Mouse (Mus musculus) yolk sac, embryonic 10.5 days (tissue): ENCODE data around the gene Myt1l.
A peak's percentile ranks its signal among the peaks of the same experiment; 100 is the strongest.

Source experiments
- DNase-seq: peaks from one replicate; pipeline ENCODE4 v3.0.0-alpha.2; 2017; ENCODE audit warnings: low spot score

Myt1l gene

DNA sequence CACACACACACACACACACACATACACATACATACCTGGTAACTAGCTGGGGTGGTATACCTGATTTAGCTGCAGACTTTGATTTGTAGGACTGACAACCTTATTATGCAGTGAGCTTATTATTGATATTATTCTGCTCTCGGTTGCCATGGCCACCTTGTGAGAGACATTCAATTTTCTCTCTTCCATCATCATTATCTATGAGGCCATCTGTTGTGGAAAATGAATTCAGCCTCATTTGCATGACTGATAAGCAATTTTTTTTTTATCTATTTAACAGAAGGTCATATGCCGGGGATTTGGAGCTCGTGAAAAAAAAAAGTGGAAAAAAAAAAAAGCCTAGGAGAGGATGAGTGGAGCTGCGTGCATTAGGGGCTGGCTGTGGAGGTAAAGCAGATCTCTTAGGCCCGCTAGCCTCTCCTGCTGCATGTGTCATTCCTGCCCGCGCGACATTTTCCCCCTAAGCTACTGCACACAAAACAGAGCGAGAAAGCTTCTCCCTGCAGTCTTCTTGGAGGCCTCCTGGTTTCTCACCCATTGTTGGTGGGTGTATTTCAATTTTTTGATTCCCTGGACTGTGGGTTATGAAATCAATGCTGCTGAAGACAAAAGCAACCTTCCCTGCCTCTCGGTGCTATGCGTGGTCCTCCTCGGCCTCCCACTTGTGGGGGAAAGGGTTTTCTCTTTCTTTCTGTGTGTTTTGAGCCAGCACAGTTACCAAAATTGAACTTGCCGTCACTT, at the start of gene Myt1l:
TSS of gene Myt1l (plus strand) at position 354 of the 741 bp plus-strand sequence.
- DNase-seq, result no peak

DNA sequence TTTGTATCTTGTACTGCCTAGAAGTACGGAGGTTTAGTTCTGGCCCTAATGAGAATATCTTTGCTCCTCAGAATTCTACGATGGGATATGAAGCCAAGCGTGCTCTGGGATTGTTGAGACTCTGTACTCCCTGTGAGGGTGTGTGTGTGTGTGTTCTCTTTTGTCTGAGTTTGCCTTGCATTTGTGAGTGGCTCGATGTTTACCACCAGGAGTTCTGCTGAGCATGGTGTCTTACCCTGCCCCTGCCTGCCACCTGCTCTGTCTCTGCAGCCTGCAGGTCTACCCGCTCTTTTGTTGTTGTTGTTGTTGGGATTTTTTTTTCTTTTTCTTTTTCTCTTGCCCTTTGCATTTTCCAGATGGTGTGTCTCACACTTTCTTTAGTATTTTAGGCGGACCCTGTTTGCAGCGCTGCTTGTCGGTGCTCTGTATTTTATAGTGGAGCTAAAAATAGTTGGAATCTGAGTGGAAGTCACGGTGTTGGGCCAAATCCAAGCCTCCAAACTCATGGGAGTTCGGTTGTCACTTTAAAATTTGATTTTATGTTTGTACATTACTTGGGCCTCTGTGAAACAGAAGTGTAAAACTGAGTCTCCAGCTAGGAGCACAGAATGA, 41.7 kb upstream of the Myt1l start:
- DNase-seq, result no peak

DNA sequence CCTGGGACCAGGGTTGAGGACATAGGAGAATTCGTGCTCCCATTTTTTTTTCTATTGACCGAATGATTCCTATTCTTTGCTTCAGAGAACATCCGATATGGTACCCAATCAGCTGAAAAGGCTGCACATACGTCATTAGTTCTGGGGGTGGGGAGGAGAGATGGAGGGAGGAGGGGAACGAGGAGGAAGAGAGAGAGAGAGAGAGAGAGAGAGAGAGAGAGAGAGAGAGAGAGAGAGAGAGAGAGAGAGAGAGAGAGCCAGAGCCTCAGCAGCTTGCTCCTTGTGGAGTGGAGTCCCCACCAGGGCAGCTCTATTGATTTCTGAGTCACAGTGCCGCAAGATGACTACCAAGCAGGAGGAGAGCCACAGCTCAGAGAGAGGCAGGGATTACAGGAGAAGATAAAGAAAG, 1.9 kb upstream of the Myt1l start:
- DNase-seq, result no peak

DNA sequence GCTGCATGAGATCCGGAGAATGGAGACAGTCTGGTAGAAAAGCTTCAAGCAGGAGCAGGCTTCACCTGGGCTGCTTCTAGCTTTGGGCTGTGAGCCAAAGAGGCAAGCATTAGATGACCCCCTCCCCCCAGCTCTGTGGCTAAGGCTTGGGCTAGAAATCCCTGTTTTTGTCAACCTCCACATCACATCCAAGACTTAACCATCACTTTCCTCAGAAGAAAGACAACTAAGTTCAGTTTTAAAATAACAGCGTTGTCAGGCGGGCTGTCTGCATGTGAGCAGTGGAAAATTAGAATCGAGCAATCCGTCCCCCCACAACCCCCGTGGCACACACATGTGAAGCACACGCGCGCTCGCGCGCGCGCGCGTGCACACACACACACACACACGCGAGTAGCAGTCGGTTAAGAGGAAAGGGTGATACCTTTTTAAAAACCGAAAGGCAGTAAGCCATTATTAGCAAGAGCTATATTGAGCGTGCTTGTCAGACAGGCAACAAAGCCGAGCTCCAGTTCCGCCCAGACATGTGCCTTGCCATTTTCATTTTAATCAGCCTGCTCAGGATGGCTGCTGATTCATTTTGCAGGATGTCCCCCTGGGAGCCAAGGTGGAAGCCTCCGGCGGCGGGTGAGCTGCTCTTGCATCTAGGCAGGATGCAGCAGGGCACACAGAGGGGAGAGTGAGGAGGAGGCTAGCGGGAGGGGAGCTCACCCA, 979 bp upstream of the Myt1l start:
- DNase-seq, result no peak

DNA sequence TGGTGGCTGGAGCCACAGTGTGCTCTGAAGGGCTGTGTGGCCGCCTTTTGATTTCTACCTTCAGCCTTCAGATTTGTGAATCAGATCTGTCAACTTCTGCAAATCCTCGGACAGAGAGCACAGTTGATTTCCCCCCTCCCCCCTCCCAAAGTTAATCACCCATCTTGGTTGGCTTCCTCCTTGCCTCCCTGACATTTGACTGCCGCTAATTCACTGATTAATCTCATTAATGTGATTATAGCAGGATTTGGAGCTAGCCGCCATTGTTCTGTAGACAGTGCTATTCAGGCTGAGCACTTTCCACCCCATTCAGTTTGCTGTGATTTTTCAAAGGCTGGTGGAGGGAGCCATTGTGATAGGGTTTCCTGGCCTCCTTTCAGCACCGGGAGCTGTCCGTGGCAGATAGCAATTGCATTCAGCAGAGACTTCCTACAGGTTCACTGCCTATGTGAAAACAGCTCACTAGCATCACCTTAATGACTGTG, 2.1 kb downstream of the Myt1l start:
- DNase-seq, result peak; percentile 23

DNA sequence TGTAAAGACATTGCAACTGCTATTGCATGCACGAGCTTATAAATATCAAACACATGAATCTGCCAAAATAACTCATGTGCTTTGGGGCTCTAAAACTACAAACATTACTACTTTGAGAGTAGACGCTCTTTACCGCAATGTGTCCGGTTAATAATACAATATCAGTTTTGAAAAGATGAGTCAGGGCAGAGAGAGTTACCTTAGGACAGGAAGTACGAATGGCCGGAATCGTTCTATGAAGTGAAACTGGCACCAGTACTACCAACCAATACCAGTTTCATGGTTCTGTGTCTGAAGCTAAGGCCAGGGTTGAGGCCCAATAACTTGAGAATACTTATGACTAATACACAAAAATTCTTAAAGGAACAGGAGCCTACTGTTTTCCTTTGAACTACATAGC, 2.6 kb downstream of the Myt1l start:
- DNase-seq, result no peak

DNA sequence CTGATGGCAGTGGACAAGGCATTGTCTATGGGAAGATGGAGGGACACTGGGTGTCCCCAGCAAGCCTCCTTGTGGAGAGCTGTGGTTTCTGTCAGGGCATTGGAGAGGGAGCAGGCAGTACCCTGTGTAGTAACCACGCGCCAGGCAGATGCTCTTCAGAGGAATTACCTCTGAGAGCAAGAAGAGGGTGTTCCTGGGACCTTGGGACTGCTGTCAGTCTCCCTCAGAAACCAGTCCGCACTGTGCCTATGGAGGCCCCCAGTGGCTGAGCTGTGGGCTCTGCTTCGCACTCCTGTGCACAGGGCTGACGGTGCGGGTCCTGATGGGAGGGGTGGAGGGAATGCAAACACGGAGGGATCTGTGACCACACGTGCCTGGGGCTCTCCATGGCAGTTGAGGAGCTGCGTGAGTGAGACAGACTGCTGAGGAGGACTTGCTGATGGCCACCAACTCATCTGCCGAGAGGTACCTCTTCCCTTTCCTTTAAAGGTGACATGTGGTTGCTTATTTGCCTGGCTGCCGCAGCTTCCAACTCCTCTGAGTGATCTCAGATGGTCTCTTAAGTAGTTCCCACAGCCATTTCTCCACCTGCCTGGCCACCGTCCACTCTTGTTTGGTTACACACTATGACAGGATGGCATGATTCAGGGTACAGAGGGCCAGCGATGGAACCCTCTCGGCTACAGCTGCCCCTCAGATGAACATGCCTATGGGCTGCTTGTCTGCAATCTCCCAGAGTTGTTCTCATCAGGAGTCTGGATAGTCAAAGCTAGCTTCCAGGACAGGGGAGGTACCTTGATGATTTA, 5.1 kb downstream of the Myt1l start:
- no peak for DNase-seq

DNA sequence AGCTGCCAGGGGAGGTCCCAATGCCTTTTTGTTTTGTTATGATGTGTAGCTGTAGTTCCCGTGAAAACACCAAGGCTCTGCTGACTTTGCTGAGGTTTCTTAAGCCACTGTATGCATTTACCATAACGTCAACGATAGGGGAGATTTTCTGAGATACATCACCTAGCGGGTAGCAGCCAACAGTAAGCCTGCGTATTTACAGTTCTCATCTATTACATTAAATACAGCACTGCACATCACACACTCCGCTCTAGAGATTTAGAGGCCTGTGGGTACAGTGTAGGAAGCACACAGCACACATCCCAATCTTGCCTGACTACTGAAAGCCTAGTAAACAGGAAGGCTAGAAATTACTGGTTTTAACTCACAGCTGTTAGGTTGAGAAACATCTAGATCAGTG, 6.1 kb downstream of the Myt1l start:
- no peak for DNase-seq

DNA sequence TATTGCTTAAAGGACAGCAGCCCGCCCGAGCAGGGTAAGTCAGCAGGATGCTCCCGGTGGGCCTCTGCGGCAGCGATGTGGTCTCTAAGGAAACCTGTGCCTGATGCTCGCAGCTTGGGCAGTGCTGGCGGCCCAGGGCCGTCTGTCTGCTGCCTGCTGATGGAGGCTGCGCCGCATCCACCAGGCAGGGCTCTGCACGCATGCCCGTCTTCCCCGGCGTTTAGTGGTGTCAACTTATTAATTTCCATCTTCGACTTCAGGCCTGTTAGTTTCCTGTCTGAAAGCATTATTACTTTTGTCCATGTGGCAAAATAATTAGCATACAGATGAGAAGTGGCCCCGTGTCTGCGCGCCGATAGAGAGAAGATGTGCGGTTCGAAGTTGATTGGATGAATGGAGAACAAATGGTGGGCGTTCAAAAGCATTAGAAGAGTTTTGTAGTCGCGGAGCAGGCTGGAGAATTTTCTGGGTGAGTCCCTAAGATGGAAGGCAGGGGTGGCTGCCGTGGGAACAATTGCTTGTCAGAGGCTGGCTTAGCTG, 6.6 kb downstream of the Myt1l start:
- DNase-seq, result no peak

DNA sequence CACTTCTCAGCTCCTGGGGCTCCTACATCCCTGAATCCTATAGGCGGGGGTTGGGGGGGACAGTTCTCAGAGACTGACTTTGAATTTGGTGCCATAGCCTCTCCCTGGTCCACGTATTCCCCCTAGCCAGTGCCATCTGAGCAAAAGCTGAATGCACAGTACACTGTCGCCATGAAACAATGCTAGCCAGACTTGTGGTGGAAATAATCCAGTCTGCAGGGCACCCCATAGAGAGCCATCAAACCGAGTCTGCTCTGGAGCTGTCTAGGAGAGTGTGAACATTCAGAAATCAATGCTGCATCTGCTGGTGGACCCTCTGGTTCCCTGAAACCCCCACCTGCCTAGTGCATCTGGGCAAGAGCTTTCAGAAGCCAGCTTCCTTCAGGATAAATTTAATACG, 9.7 kb downstream of the Myt1l start:
- no peak for DNase-seq

DNA sequence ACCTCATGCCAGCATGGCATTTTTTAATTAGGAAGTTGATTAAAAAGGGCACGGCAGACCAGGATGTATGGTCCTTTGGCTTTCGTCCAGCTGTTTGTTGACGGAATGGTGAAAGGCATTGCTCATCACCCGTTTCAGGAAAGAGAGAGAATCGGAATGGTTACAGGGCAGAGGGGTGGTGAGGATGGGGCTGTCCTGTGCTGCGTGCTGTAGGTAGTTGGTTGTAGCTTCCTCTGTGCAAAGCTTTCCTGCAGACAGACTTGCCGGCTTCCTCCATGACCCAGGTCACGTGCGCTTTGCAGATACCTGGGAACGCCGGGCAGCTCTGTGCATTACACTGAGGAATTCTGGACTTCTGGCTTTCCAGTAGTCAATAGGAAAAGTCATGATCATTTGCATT, 10.3 kb downstream of the Myt1l start:
- no peak for DNase-seq

DNA sequence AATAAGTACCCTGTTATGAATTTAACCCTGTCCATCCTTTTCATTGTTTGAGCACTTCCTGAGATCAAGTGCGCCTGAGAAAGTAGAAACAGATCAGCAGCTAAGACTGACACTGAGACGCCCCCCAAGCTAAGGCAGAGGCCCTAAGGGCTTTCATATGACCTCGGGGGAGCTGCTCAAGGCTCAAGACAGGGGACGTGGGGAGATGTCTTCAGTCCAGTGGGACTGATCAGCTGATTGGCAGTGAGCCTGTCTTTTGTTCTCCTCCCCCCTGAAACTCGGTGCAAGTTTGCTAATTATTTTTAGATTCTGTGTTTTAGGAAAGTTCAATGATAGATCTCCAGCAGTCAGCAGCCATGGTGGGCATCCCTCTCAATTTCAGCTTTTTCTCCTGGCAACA, 10.9 kb downstream of the Myt1l start:
- no peak for DNase-seq

DNA sequence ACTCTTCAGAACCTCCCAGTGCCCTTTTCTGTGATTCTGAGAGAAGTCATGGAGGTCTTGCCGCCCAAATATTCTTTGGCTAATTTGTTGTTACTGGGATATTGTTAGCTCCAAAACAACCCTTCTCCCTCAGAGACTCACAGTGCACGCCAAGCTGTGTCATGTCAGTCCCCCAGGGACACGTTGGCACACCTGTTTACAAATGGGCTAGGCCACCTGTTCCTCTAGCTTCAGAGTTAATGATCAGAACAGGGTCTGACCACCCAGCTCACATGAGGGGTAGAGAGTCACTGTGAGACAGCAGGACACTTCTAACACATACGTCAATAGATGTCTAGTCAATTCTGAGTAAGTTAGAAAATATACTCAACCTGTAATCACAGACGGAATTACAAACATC, 12.6 kb downstream of the Myt1l start:
- no peak for DNase-seq

DNA sequence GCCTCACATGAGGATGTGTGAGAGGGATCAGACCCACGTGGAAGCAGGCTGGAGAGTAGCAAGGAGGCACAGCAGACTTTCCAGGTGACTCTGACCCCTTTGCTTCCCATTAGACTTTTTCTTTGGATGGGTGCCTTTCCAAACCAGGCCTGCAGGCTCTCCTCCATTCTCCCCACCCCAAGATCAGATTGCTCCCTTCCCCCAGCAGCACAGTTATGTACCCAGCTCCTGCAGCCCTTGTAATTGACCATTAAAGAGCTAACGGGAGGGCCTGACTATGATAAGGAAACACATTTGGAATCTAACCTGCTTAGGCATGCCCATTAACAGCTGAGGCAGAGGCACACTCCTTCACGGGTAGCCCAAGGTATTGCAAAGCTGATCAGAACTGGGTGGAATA, 17.9 kb downstream of the Myt1l start:
- no peak for DNase-seq

DNA sequence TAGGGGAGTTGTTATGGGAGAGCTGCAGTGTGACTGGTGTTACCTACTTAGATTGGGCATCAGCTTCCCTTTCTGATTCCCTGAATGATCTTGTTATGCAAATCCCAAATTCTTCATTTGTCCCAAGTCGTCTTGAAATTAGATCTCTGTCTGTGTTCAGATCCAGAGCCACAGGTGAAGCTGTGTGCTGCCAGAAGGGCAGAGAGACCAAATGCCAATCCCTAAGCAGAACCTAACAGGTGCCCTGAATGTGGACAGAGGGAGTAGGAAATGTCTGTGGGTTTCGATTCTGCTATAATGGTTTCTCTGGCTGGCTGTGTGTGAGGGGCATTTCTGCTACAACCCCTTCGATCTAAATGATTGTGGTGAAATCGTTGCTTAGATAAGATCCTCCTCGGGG, 18.9 kb downstream of the Myt1l start:
- DNase-seq, result no peak

DNA sequence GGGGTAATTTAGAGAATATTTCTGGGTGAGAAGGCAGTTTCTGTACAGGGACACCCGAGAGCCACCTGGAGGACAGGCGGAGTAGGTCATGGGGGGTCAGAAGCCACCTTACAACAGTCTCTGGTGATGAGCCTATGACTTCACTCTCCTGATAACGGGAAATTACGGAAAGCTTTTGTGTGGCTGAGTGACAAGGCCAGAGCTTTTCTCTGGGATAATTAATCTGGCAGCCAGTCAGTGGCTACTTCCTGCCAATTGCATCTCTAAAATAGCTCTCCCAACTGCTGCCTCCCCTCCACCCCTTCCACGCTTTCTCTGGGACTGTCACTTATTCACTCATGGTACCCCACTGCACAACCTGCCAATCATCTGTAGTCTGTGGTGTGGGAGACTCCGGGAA, 19.6 kb downstream of the Myt1l start:
- DNase-seq, result no peak

DNA sequence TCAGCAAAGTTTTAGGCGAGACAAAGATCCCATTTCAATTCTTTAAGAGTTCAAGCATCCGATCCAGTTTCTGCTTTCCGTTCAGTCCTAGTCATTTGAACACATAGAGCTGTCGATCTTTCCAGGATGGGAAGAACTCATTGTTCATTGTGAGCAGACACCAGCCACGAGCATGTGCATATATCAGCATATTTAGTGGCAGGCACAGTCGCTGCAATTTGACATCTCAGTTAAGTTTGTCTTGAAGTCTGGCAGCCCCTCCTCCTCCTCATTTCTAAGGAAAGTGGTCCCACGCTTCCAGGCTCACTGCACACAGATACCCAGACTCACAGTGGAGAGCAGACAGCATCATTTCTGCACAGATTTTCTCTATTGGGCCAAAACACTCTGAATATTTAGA, 25.0 kb downstream of the Myt1l start:
- no peak for DNase-seq

DNA sequence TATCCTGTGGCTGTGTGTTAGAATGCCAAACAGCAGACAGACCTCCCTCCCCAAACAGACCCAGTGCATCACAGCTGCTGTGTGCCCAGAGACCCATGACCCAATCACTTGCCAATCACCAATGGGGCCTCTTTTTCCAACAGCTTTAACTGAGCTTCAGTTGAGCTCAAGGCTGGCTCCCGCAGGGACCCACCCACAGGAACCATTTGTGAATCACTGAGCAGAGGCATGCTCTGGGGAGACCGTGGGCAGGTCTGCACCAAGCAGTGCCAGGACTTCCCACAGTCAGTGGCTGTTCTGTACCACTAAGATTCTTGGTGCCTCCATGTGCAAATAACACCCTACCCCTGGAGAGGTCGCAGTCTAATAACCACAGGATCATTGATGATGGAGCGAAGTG, 27.5 kb downstream of the Myt1l start:
- no peak for DNase-seq

DNA sequence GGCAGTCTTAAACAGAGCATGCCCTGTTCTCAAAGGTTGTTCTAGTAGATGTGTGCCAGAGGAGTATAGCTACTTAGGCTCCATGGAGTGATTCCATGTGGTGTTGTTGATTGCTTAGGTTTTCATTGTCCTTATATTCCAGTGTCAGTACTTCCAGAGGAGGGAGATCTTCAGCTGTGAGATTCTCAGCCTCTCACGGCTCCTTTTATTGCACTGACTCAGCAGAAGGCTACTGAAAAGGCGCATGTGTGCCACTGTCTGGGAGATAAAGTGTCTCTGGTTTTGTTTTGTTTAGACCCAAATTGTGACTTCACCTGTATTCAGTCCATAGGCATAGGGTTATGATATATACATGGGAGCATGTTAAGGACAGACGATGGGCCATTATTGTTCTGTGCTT, 28.2 kb downstream of the Myt1l start:
- DNase-seq, result no peak

DNA sequence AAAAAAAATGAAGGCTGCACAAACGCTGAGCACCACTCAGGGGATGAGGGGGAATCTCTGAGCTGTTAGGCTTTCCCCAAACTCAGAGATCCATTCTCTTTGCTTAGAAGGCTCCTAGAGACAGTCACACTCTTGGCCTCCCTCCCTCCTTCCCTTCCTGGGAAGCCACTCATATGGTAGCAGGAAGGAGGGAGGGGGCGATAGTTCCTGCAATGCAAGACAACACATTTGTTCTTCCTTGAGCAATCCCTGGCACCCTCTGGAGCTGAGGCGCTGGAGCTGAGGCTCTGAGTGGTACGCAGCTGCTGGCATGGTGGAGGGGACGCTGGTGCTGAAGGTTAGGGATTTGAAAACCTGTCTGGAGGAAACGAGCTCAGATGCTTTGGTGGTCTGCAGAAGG, 28.7 kb downstream of the Myt1l start:
- DNase-seq, result no peak

DNA sequence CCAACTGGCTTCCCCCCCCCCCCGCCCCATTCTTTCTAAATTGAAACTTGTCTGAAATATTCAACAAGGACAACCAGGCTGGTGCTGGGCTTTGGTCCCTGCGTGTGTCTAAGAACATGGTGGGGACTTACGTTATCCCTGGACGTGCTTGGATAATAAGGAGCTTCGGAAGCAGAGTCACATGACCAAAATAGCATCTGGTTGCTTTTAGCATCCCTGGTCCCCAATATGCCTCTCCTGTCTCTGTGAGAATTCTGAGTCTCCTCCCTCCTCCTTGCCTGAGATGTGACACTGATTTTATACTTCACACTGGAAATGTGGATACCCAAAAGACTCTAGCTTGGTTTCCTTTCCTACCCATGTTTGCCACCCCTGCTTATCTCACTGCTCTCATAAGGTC, 31.6 kb downstream of the Myt1l start:
- DNase-seq, result no peak

DNA sequence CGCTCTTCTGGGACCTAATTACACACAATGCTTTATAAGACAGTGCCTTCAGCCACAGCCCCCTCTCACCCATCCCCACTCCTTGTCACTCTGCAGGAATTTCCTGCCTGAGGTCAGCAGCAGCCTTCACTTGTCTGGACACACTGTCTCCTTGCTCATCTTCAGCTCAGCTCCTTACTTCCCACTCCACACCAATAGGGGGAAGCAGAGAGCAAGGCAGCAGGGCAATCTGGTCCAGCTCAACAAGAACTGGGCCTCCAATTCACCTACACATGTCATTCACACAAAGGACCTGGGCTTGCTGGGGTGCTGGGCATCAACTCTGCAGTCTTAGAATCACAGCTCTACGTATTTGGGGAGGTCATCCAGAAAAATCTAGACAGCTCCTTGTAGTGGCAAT, 33.0 kb downstream of the Myt1l start:
- no peak for DNase-seq
